Mouse (Mus musculus): ENCODE measurements around the gene Folr2. TPM values are rescaled to one million over a fixed set of nuclear protein-coding genes. Genes with fewer than 3 reads are reported as not detected.

Folr2 gene
- polyA plus RNA-seq (2014; fragmentation: Nextera tagmentation; extraction: Ambion mirVana) = 1.2 and 3.3 TPM in 2 replicates

DNA sequence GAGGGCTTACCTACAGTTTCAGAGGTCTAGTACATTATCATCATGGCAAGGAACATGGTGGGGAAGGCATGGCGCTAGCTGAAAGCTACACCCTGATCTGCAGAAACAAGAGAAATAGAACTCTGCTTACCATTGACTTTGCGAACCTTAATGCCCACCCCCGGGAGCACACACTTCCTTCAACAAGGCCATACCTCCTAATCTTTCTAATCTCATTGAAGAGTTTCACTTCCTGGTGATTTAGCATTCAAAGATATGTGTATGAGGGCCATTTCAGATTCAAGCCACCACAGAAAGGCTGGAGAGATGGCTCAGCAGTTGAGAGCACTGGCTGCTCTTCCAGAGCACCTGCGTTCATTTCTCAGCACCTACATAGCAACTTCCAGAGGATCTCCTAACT is at the start of gene Folr2:
TSS of gene Folr2 (minus strand) at position 101 of the 400 bp plus-strand sequence.
- DNase-seq (ENCODE audit: low spot score) (no peak), ATAC-seq (ENCODE audit: low FRiP score) (no peak)
- no peak within 1 kb of the TSS for H3K4me2 ChIP-seq (replicated peaks)
- WGBS = 90% methylated on average over 4 of the region's 4 CpGs
- H3K4me3 ChIP-seq (replicated peaks; ENCODE audit: low read length) = no peak within 1 kb of the TSS
- no peaks in the 10 kb centered on the region for H3K27me3 ChIP-seq (ENCODE audit: control insufficient read depth, insufficient read depth, low read length)
- no peak within 1 kb of the TSS for H3K27ac ChIP-seq
- H3K9me3 ChIP-seq (ENCODE audit: control insufficient read depth, low read length) = no peaks in the 10 kb centered on the region
- H3K36me3 ChIP-seq (replicated peaks; ENCODE audit: control insufficient read depth, insufficient read depth) = no peaks in the 10 kb centered on the region
- H3K4me1 ChIP-seq (replicated peaks; ENCODE audit: control insufficient read depth, insufficient read depth, low read length) = no peaks in the 10 kb centered on the region
- no peak within 1 kb of the TSS for H3K9ac ChIP-seq

GRCm38 (mm10) chr7:101906696-101907095 is 49.7 kb upstream of the Folr2 start:
- no peaks in the 10 kb centered on the region for H3K9me3 ChIP-seq (ENCODE audit: control insufficient read depth, low read length)
- peaks cover 18% of the 10 kb centered on the region for H3K4me1 ChIP-seq (replicated peaks; ENCODE audit: control insufficient read depth, insufficient read depth, low read length)
- peaks cover 22% of the 10 kb centered on the region for H3K36me3 ChIP-seq (replicated peaks; ENCODE audit: control insufficient read depth, insufficient read depth)
- H3K27ac ChIP-seq = no peak overlapping the region; the same call in 1 of the 2 replicates
- ATAC-seq (ENCODE audit: low FRiP score) (no peak), DNase-seq (ENCODE audit: low spot score) (no peak)
- H3K27me3 ChIP-seq (ENCODE audit: control insufficient read depth, insufficient read depth, low read length) = no peaks in the 10 kb centered on the region
- peak overlapping the region; percentile 78 for H3K4me2 ChIP-seq (replicated peaks)
- H3K9ac ChIP-seq = peak overlapping the region; percentile 89; the same call in 1 of the 2 replicates
- 79% methylated on average over 8 of the region's 8 CpGs for WGBS
- H3K4me3 ChIP-seq (replicated peaks; ENCODE audit: low read length) = peak overlapping the region; percentile 78

DNA sequence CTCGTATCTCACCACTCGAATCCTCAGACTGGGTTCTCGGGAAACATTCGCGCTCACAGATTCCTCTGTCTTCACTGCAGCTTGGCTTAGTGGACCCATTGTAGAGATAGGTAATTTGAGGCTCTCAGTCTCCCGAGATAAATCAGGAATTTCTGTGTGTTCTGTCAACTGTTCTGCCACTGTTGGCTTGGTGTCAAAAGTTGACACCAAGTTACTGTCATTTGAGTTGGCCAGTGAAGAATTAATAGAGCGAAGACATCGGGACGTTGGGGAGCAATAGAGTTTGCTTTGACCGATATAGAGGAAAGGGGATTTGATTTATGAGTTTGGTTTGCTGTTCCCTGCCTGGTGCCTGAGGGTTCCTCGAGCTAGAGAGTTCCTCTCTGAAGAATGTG is 49.3 kb upstream of the Folr2 start, which contains the start of gene Tomt:
TSS of gene Tomt (minus strand) at position 73 of the 395 bp plus-strand sequence.
- Histone ChIP-seq H3K36me3 (replicated peaks; ENCODE audit: control insufficient read depth, insufficient read depth) (peaks cover 17% of the 10 kb centered on the region), H3K4me2 (replicated peaks) (peak within 1 kb of the TSS; percentile 78), H3K27ac (peak within 1 kb of the TSS; percentile 95), H3K27me3 (ENCODE audit: control insufficient read depth, insufficient read depth, low read length) (no peaks in the 10 kb centered on the region), H3K9me3 (ENCODE audit: control insufficient read depth, low read length) (no peaks in the 10 kb centered on the region), H3K4me1 (replicated peaks; ENCODE audit: control insufficient read depth, insufficient read depth, low read length) (peaks cover 18% of the 10 kb centered on the region), H3K4me3 (replicated peaks; ENCODE audit: low read length) (peak within 1 kb of the TSS; percentile 78), H3K9ac (peak within 1 kb of the TSS; percentile 89)
- ATAC-seq (ENCODE audit: low FRiP score) (no peak), DNase-seq (ENCODE audit: low spot score) (peak; percentile 25)
- 21% methylated on average over 11 of the region's 11 CpGs for WGBS

DNA sequence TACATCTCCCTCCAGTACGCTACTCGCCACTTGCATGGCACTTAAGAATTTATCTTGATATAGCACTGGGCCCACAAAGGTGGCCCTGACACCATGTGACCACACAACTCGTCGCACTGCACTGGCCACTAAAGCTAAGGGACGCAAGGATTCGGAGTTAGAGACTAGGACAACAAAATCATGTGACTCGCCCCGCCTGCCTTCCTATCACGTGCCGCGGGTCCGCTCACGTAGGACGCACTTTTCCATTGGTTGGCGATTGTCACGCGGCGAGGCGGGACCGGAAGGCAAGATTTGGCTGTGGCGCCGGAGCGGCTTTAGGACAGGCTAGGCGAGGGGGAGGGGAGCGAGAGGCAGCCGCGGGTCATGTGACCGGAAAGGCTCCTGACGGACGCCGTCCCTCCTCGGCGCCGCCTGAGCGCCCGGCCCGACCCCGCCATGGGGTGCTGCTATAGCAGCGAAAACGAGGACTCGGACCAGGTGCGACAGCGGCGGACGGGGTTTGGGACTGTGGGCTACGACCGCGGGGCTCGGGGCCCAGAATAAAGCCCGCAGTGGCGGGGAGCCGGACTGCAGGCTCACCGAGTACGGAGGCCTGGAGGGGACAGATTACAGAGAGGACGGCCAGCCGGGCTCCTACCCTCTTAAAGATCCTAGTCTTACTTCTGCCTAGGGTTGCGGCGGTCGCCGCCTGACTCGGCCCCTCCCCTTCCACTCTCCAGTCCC is 48.7 kb upstream of the Folr2 start, which contains the start of gene Lamtor1:
TSS of gene Lamtor1 (plus strand) at position 344 of the 726 bp plus-strand sequence.
- H3K4me1 ChIP-seq (replicated peaks; ENCODE audit: control insufficient read depth, insufficient read depth, low read length) = peaks cover 18% of the 10 kb centered on the region
- H3K9me3 ChIP-seq (ENCODE audit: control insufficient read depth, low read length) = no peaks in the 10 kb centered on the region

DNA sequence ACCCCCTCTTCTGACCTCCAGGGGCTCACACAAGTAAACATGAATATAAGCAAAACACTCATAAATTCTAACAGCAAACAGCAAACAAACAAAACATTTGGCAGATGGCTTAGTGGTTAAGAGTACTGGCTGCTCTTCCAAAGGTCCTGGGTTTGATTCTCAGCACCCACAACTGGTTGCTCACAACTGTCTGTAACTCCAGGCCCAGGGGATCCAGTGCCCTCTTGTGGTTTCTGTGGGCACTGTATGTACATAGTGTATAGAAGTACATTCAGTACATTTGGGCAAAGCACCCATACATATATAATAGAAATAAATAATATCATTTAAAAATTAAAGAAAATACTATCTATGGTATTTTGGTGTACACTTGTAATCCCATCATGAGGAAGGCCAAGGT is 45.9 kb upstream of the Folr2 start:
- H3K27me3 ChIP-seq (ENCODE audit: control insufficient read depth, insufficient read depth, low read length) = no peaks in the 10 kb centered on the region
- H3K27ac ChIP-seq = no peak overlapping the region
- no peak overlapping the region for H3K9ac ChIP-seq
- no peak overlapping the region for H3K4me3 ChIP-seq (replicated peaks; ENCODE audit: low read length)
- no peak for DNase-seq (ENCODE audit: low spot score)
- no peaks in the 10 kb centered on the region for H3K9me3 ChIP-seq (ENCODE audit: control insufficient read depth, low read length)
- peaks cover 18% of the 10 kb centered on the region for H3K4me1 ChIP-seq (replicated peaks; ENCODE audit: control insufficient read depth, insufficient read depth, low read length)
- no peaks in the 10 kb centered on the region for H3K36me3 ChIP-seq (replicated peaks; ENCODE audit: control insufficient read depth, insufficient read depth)
- H3K4me2 ChIP-seq (replicated peaks) = no peak overlapping the region
- ATAC-seq (ENCODE audit: low FRiP score) = no peak

More for the DNA sequence above, 48.7 kb upstream of the Folr2 start, which contains the start of gene Lamtor1:
- WGBS = under 1% methylated on average over 61 of the region's 61 CpGs
- DNase-seq (ENCODE audit: low spot score) (peak; percentile 99), ATAC-seq (ENCODE audit: low FRiP score) (peak; percentile 97)
- H3K4me2 ChIP-seq (replicated peaks) = peak within 1 kb of the TSS; percentile 78
- H3K36me3 ChIP-seq (replicated peaks; ENCODE audit: control insufficient read depth, insufficient read depth) = peaks cover 12% of the 10 kb centered on the region
- peak within 1 kb of the TSS; percentile 78 for H3K4me3 ChIP-seq (replicated peaks; ENCODE audit: low read length)
- peak within 1 kb of the TSS; percentile 95 for H3K27ac ChIP-seq
- H3K27me3 ChIP-seq (ENCODE audit: control insufficient read depth, insufficient read depth, low read length) = no peaks in the 10 kb centered on the region
- H3K9ac ChIP-seq = peak within 1 kb of the TSS; percentile 89

DNA sequence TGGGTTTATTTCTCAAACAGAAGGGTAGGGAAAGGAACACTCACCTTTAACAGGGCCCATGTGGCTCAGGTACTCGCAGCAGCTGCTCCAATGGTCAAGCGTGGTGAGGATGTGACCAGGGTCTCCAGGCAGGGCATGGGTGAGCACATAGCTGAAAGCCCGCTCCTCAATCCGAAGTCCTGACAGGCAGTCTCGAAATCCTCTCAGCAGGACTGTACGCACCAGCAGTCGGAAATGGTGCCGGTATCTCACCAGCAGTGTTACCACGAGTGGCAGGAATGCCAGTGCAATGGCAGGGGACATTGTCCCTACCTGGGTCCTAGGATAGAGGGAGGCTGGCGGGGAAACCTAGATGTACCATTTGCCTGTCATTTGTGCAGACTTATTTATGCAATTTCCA is 45.0 kb upstream of the Folr2 start:
- Histone ChIP-seq H3K27ac (no peak overlapping the region), H3K4me2 (replicated peaks) (no peak overlapping the region), H3K4me1 (replicated peaks; ENCODE audit: control insufficient read depth, insufficient read depth, low read length) (peaks cover 21% of the 10 kb centered on the region), H3K4me3 (replicated peaks; ENCODE audit: low read length) (no peak overlapping the region), H3K9me3 (ENCODE audit: control insufficient read depth, low read length) (no peaks in the 10 kb centered on the region), H3K36me3 (replicated peaks; ENCODE audit: control insufficient read depth, insufficient read depth) (no peaks in the 10 kb centered on the region), H3K9ac (no peak overlapping the region), H3K27me3 (ENCODE audit: control insufficient read depth, insufficient read depth, low read length) (no peaks in the 10 kb centered on the region)
- ATAC-seq (ENCODE audit: low FRiP score) (no peak), DNase-seq (ENCODE audit: low spot score) (no peak)
- 95% methylated on average over 10 of the region's 10 CpGs for WGBS

GRCm38 (mm10) chr7:101900331-101901097 is 43.5 kb upstream of the Folr2 start:
- Histone ChIP-seq H3K4me1 (replicated peaks; ENCODE audit: control insufficient read depth, insufficient read depth, low read length) (peaks cover 14% of the 10 kb centered on the region), H3K9me3 (ENCODE audit: control insufficient read depth, low read length) (no peaks in the 10 kb centered on the region), H3K9ac (no peak overlapping the region), H3K27me3 (ENCODE audit: control insufficient read depth, insufficient read depth, low read length) (no peaks in the 10 kb centered on the region), H3K4me2 (replicated peaks) (no peak overlapping the region), H3K27ac (no peak overlapping the region), H3K36me3 (replicated peaks; ENCODE audit: control insufficient read depth, insufficient read depth) (no peaks in the 10 kb centered on the region), H3K4me3 (replicated peaks; ENCODE audit: low read length) (no peak overlapping the region)
- DNase-seq (ENCODE audit: low spot score) (no peak), ATAC-seq (ENCODE audit: low FRiP score) (no peak)
- 94% methylated on average over 16 of the region's 16 CpGs for WGBS

GRCm38 (mm10) chr7:101896104-101897066 is 39.4 kb upstream of the Folr2 start:
- no peaks in the 10 kb centered on the region for H3K9me3 ChIP-seq (ENCODE audit: control insufficient read depth, low read length)
- peak overlapping the region; percentile 87 for H3K27ac ChIP-seq
- H3K9ac ChIP-seq = peak overlapping the region; percentile 67
- no peaks in the 10 kb centered on the region for H3K36me3 ChIP-seq (replicated peaks; ENCODE audit: control insufficient read depth, insufficient read depth)
- DNase-seq (ENCODE audit: low spot score) = peak; percentile 98
- H3K4me3 ChIP-seq (replicated peaks; ENCODE audit: low read length) = peak overlapping the region; percentile 48
- no peaks in the 10 kb centered on the region for H3K27me3 ChIP-seq (ENCODE audit: control insufficient read depth, insufficient read depth, low read length)
- peaks cover 14% of the 10 kb centered on the region for H3K4me1 ChIP-seq (replicated peaks; ENCODE audit: control insufficient read depth, insufficient read depth, low read length)
- ATAC-seq (ENCODE audit: low FRiP score) = peak; percentile 98
- peak overlapping the region; percentile 63 for H3K4me2 ChIP-seq (replicated peaks)
- under 1% methylated on average over 57 of the region's 57 CpGs for WGBS

Data from hindbrain, embryonic 14.5 days (tissue).